Mouse (Mus musculus): ENCODE results near the gene H2al1i.

GRCm38 (mm10) chrX:11345762-11346161 is 21.3 kb downstream of the H2al1i start:
- no peak for TF ChIP-seq ZC3H11A (IDR thresholded peaks at IDR 0.05; ENCODE audit: borderline replicate concordance, low read depth, low read length)
- no peak for TF ChIP-seq ZNF384 (IDR thresholded peaks at IDR 0.05; ENCODE audit: low read depth, low read length)
- TF ChIP-seq MAFK (IDR thresholded peaks at IDR 0.05; ENCODE audit: insufficient read depth, low read depth, low read length), result no peak

All from ES-E14 (cell line).